Mouse (Mus musculus): ENCODE results near the gene Gm21985. TPM values are rescaled to one million over a fixed set of nuclear protein-coding genes. Genes with fewer than 3 reads are reported as not detected.
"Not testable (repeated sequence)": the region's sequence is repeated elsewhere in the genome, so short reads cannot be mapped to it uniquely, and the experiment has no call there.

Gene Gm21985
- polyA plus RNA-seq, 2 experiments: 0.03 TPM; not detected in 1

DNA sequence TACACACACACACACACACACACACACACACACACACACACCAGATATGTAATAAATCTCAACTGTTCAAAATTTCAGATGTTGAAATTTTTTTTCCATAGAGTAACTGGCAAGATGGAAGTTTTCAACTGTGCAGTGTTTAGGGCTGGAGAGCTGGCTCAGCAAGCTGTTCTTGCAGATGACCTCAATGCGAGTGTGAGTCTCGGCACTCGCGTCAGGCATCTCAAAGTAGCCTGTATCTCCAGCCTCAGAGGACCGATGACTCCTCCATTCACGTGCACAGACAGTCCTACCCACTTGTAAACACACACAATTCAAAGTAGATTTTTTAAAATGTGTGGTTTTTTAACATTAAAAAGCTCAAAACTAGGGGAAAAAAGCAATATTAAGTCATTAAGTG, 7.4 kb downstream of the Gm21985 start:
- no peak for DNase-seq (ENCODE audit: low spot score)
- 92% methylated on average over 6 of the region's 6 CpGs for WGBS
- no peak for ATAC-seq (ENCODE audit: low FRiP score, low read depth)

DNA sequence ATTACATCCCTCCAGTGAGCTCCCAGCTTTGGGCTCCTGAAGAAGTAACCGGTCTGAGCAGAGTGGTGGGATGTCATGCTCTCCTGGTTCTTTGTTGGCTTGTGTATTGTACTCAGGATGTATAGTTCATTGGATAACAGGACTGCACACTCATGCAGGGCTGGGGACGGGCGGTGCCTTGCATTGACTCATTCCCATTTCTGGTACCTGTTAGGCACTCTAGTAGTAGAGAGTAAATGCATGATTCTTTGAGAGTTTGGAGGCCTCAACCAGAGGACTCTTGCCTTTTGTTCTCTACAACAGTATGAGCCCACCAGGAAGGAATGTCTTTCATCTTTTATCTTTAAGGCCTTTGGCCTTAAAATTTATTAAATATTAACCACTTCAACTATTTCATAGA, 10.8 kb downstream of the Gm21985 start:
- H3K27me3 ChIP-seq (ENCODE audit: control insufficient read depth, insufficient read depth, low read length): no peaks in the 10 kb centered on the region
- WGBS: 92% methylated on average over 3 of the region's 3 CpGs
- H3K27ac ChIP-seq (replicated peaks; ENCODE audit: low read depth, low read length): no peak overlapping the region
- DNase-seq (ENCODE audit: low spot score) (no peak), ATAC-seq (ENCODE audit: low FRiP score, low read depth) (no peak)
- H3K4me1 ChIP-seq (ENCODE audit: control insufficient read depth, insufficient read depth, low read length): no peaks in the 10 kb centered on the region
- no peak overlapping the region for H3K4me3 ChIP-seq (replicated peaks; ENCODE audit: low read length)
- H3K4me2 ChIP-seq (replicated peaks; ENCODE audit: low read depth, low read length, severe bottlenecking): no peak overlapping the region
- no peak for TF ChIP-seq POLR2A (IDR thresholded peaks at IDR 0.05; ENCODE audit: borderline replicate concordance, extremely low read depth, insufficient read depth, insufficient read length)
- no peak overlapping the region for H3K9ac ChIP-seq (ENCODE audit: low read depth, low read length, severe bottlenecking)
- H3K36me3 ChIP-seq (ENCODE audit: control insufficient read depth, insufficient read depth, low read length): no peaks in the 10 kb centered on the region
- H3K9me3 ChIP-seq (ENCODE audit: control insufficient read depth, low read length): no peaks in the 10 kb centered on the region

More for the DNA sequence above, 7.4 kb downstream of the Gm21985 start:
- Histone ChIP-seq H3K4me3 (replicated peaks; ENCODE audit: low read length) (no peak overlapping the region), H3K27ac (replicated peaks; ENCODE audit: low read depth, low read length) (no peak overlapping the region), H3K9ac (ENCODE audit: low read depth, low read length, severe bottlenecking) (no peak overlapping the region), H3K9me3 (ENCODE audit: control insufficient read depth, low read length) (no peaks in the 10 kb centered on the region), H3K36me3 (ENCODE audit: control insufficient read depth, insufficient read depth, low read length) (no peaks in the 10 kb centered on the region), H3K4me1 (ENCODE audit: control insufficient read depth, insufficient read depth, low read length) (no peaks in the 10 kb centered on the region), H3K4me2 (replicated peaks; ENCODE audit: low read depth, low read length, severe bottlenecking) (no peak overlapping the region), H3K27me3 (ENCODE audit: control insufficient read depth, insufficient read depth, low read length) (no peaks in the 10 kb centered on the region)
- no peak for TF ChIP-seq POLR2A (IDR thresholded peaks at IDR 0.05; ENCODE audit: borderline replicate concordance, extremely low read depth, insufficient read depth, insufficient read length)

DNA sequence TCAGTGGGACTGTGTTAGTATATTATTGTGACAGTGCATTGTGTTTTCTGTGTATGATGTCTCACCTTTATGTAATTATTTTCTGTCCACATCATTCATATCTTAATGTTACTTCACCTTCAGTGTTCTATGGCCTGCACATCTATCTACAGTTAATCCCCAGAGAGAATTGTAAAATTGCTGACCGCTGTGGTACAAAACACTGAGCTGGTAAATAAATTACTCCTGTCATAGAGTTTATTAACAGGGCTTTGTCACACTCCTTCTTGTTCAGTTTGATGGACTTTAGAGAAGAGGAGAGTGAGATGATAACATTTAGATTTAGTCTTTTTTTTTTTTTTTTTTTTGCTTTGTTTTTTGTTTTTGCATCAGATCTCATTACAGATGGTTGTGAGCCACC, 16.7 kb downstream of the Gm21985 start:
- ATAC-seq (ENCODE audit: low FRiP score, low read depth) (no peak), DNase-seq (ENCODE audit: low spot score) (no peak)
- no peaks in the 10 kb centered on the region for H3K27me3 ChIP-seq (ENCODE audit: control insufficient read depth, insufficient read depth, low read length)
- no peaks in the 10 kb centered on the region for H3K9me3 ChIP-seq (ENCODE audit: control insufficient read depth, low read length)
- no peak overlapping the region for H3K4me2 ChIP-seq (replicated peaks; ENCODE audit: low read depth, low read length, severe bottlenecking)
- no peak overlapping the region for H3K27ac ChIP-seq (replicated peaks; ENCODE audit: low read depth, low read length)
- WGBS: 86% methylated on average over 1 of the region's 1 CpGs
- H3K9ac ChIP-seq (ENCODE audit: low read depth, low read length, severe bottlenecking): no peak overlapping the region
- no peak overlapping the region for H3K4me3 ChIP-seq (replicated peaks; ENCODE audit: low read length)
- H3K4me1 ChIP-seq (ENCODE audit: control insufficient read depth, insufficient read depth, low read length): peaks cover 6% of the 10 kb centered on the region; the same call in 1 of the 2 replicates
- no peak for TF ChIP-seq POLR2A (IDR thresholded peaks at IDR 0.05; ENCODE audit: borderline replicate concordance, extremely low read depth, insufficient read depth, insufficient read length)
- no peaks in the 10 kb centered on the region for H3K36me3 ChIP-seq (ENCODE audit: control insufficient read depth, insufficient read depth, low read length)

DNA sequence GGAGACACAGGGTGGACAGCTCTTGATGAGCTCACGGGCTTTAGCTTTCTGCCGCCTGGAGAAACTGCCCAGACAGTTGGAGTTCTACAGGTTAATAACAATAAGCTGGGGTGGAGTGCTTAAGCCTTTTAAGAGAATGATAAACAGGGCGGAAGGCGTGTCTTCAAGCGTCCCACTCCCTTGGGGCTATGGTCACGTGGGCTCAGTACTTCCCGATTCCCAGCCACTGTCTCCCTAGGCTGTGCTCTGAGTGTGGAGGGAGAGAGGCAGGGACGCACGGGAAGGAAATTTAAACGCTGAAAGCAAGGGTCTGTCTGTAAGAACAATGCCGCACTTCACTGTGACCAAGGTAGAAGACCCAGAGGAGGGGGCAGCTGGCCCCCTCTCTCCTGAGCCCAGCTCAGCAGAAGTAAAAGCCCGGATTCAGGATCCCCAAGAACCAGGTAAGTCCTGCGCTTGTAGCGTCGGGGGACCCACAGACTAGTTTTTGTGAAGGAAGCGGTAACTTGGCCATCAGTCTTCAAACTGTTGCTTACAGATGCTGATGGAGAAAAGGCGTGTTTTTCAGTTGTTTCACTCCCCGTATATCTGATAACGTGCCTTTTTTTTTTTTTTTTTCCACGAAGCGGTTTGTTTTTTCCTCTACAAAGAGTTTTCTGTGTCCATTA, 18.4 kb downstream of the Gm21985 start:
- Histone ChIP-seq H3K9ac (ENCODE audit: low read depth, low read length, severe bottlenecking) (peak overlapping the region; percentile 53), H3K36me3 (ENCODE audit: control insufficient read depth, insufficient read depth, low read length) (no peaks in the 10 kb centered on the region), H3K4me2 (replicated peaks; ENCODE audit: low read depth, low read length, severe bottlenecking) (peak overlapping the region; percentile 70), H3K4me1 (ENCODE audit: control insufficient read depth, insufficient read depth, low read length) (peaks cover 6% of the 10 kb centered on the region; the same call in 1 of the 2 replicates), H3K4me3 (replicated peaks; ENCODE audit: low read length) (peak overlapping the region; percentile 40), H3K9me3 (ENCODE audit: control insufficient read depth, low read length) (no peaks in the 10 kb centered on the region), H3K27me3 (ENCODE audit: control insufficient read depth, insufficient read depth, low read length) (no peaks in the 10 kb centered on the region), H3K27ac (replicated peaks; ENCODE audit: low read depth, low read length) (no peak overlapping the region)
- peak; percentile 67 for DNase-seq (ENCODE audit: low spot score)
- WGBS: 3% methylated on average over 21 of the region's 21 CpGs
- peak; percentile 37; the same call in 1 of the 2 replicates for ATAC-seq (ENCODE audit: low FRiP score, low read depth)
- no peak for TF ChIP-seq POLR2A (IDR thresholded peaks at IDR 0.05; ENCODE audit: borderline replicate concordance, extremely low read depth, insufficient read depth, insufficient read length)

DNA sequence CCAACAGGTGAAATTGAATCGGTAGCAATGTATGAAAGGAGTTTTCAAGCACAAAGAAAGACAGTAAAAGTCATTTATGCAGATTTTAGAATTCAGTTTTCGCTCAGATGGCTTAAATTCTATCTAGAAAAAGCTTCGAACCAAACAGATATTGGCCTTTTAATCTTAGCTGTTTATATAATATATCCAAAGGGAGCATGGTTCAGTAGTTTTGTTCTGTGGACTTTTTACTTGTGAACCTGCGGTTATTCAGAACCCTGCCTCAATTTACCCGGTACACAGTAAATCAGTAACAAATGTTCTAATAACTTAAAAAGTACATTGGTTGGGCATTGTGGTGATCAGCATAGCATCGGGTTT, 18.9 kb downstream of the Gm21985 start:
- Histone ChIP-seq H3K4me2 (replicated peaks; ENCODE audit: low read depth, low read length, severe bottlenecking) (peak overlapping the region; percentile 70), H3K36me3 (ENCODE audit: control insufficient read depth, insufficient read depth, low read length) (no peaks in the 10 kb centered on the region), H3K27ac (replicated peaks; ENCODE audit: low read depth, low read length) (no peak overlapping the region), H3K4me1 (ENCODE audit: control insufficient read depth, insufficient read depth, low read length) (peaks cover 6% of the 10 kb centered on the region; the same call in 1 of the 2 replicates), H3K9ac (ENCODE audit: low read depth, low read length, severe bottlenecking) (peak overlapping the region; percentile 53; the same call in 1 of the 2 replicates), H3K4me3 (replicated peaks; ENCODE audit: low read length) (peak overlapping the region; percentile 40), H3K9me3 (ENCODE audit: control insufficient read depth, low read length) (no peaks in the 10 kb centered on the region), H3K27me3 (ENCODE audit: control insufficient read depth, insufficient read depth, low read length) (no peaks in the 10 kb centered on the region)
- TF ChIP-seq POLR2A (IDR thresholded peaks at IDR 0.05; ENCODE audit: borderline replicate concordance, extremely low read depth, insufficient read depth, insufficient read length): no peak
- no peak for DNase-seq (ENCODE audit: low spot score)
- no peak for ATAC-seq (ENCODE audit: low FRiP score, low read depth)
- WGBS: 59% methylated on average over 6 of the region's 6 CpGs

DNA sequence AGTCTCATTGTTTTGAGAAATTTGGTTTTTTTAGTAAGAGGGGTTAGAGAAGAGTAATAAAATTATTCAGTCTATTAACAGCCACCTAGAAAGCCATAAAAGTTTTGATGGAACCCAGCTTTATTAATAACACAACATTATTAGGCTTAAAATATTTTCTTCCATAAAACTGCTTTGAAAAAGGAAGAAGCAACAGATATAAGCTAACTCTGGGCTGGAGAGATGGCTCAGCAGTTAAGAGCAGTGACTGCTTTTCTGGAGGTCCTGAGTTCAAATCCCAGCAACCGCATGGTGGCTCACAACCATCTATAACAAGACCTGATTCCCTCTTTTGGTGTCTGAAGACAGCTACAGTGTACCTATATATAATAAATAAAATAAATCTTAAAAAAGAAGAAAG, 19.9 kb downstream of the Gm21985 start:
- not testable (repeated sequence) for H3K4me3 ChIP-seq (replicated peaks; ENCODE audit: low read length); DNase-seq (ENCODE audit: low spot score); H3K9ac ChIP-seq (ENCODE audit: low read depth, low read length, severe bottlenecking); ATAC-seq (ENCODE audit: low FRiP score, low read depth); H3K9me3 ChIP-seq (ENCODE audit: control insufficient read depth, low read length); H3K36me3 ChIP-seq (ENCODE audit: control insufficient read depth, insufficient read depth, low read length); H3K27me3 ChIP-seq (ENCODE audit: control insufficient read depth, insufficient read depth, low read length); H3K27ac ChIP-seq (replicated peaks; ENCODE audit: low read depth, low read length); H3K4me2 ChIP-seq (replicated peaks; ENCODE audit: low read depth, low read length, severe bottlenecking); H3K4me1 ChIP-seq (ENCODE audit: control insufficient read depth, insufficient read depth, low read length)
- 89% methylated on average over 1 of the region's 1 CpGs for WGBS
